Mouse (Mus musculus) midbrain, embryonic 13.5 days (tissue): ENCODE results near the gene Samd1. TPM values are rescaled to one million over a fixed set of nuclear protein-coding genes. Genes with fewer than 3 reads are reported as not detected.

Experiments used
- ATAC-seq: fragments of 200-750 bp; cut with Nextera tagmentation; 2 replicates; pipeline ENCODE4 v1.8.0; 2017; ENCODE audit warnings: mild to moderate bottlenecking, moderate TSS enrichment, moderate library complexity
- H3K27ac ChIP-seq: fragments of 300-500 bp; sonication (generic); 2 replicates; pipeline ENCODE4 v1.5.1; 2015; ENCODE audit warnings: inconsistent platforms, mild to moderate bottlenecking, moderate library complexity
- H3K27me3 ChIP-seq: fragments of 300-500 bp; sonication (generic); 2 replicates; pipeline ENCODE4 v1.6.1; 2015; ENCODE audit warnings: mild to moderate bottlenecking, inconsistent platforms
- H3K36me3 ChIP-seq: fragments of 300-500 bp; sonication (generic); 2 replicates; pipeline ENCODE4 v1.6.1; 2015; ENCODE audit warnings: mild to moderate bottlenecking, inconsistent platforms
- H3K4me1 ChIP-seq: fragments of 300-500 bp; sonication (generic); replicated peaks from 2 replicates; pipeline ENCODE4 v1.6.1; 2015; ENCODE audit warnings: inconsistent platforms
- H3K4me2 ChIP-seq: fragments of 300-500 bp; sonication (generic); replicated peaks from 2 replicates; pipeline ENCODE4 v1.6.1; 2015; ENCODE audit warnings: moderate library complexity, mild to moderate bottlenecking, inconsistent platforms
- H3K4me3 ChIP-seq: fragments of 300-500 bp; sonication (generic); replicated peaks from 2 replicates; pipeline ENCODE4 v1.5.1; 2015; ENCODE audit warnings: mild to moderate bottlenecking, inconsistent platforms
- H3K9ac ChIP-seq: fragments of 300-500 bp; sonication (generic); replicated peaks from 2 replicates; pipeline ENCODE4 v1.6.1; 2015; ENCODE audit warnings: mild to moderate bottlenecking, inconsistent platforms
- H3K9me3 ChIP-seq: fragments of 300-500 bp; sonication (generic); 2 replicates; pipeline ENCODE4 v1.6.1; 2016; ENCODE audit warnings: mild to moderate bottlenecking, inconsistent platforms
- WGBS: fragments of 180-500 bp; shearing (Covaris S2); methylation state at CpG from one replicate; pipeline ENCODE4 v1.1.7; 2015; 5-methylcytosine and 5-hydroxymethylcytosine counted together
- polyA plus RNA-seq: library from polyadenylated mRNA; unstranded; fragments of >200 nt; fragmentation: Nextera tagmentation; extraction: Ambion mirVana; gene quantifications from 2 replicates; pipeline ENCODE4 v1.2.1, GENCODE M21; 2015

Samd1 gene
- polyA plus RNA-seq, 1 experiment from 2014 or later: 8.7 TPM

- no peak overlapping the region for H3K4me3 ChIP-seq
- no peaks in the 10 kb centered on the region for H3K27me3 ChIP-seq
- WGBS: 97% methylated on average over 14 of the region's 14 CpGs
- H3K4me2 ChIP-seq: no peak overlapping the region
- no peak overlapping the region for H3K9ac ChIP-seq
- ATAC-seq: no peak
- no peak overlapping the region for H3K27ac ChIP-seq
- H3K4me1 ChIP-seq: no peaks in the 10 kb centered on the region
- H3K36me3 ChIP-seq: peaks cover 89% of the 10 kb centered on the region
- H3K9me3 ChIP-seq: no peaks in the 10 kb centered on the region
These were observed 7.3 kb upstream of the Samd1 start for GRCm38 (mm10) chr8:83990170-83990569.

GRCm38 (mm10) chr8:83992488-83992887 lies 5.0 kb upstream of the Samd1 start:
- H3K9me3 ChIP-seq: no peaks in the 10 kb centered on the region
- peaks cover 9% of the 10 kb centered on the region for H3K4me1 ChIP-seq
- no peak overlapping the region for H3K9ac ChIP-seq
- H3K36me3 ChIP-seq: peaks cover 67% of the 10 kb centered on the region
- no peak overlapping the region for H3K27ac ChIP-seq
- no peaks in the 10 kb centered on the region for H3K27me3 ChIP-seq
- H3K4me3 ChIP-seq: no peak overlapping the region
- no peak overlapping the region for H3K4me2 ChIP-seq
- WGBS: 88% methylated on average over 2 of the region's 2 CpGs
- ATAC-seq: no peak

- Histone ChIP-seq H3K4me3 (no peak overlapping the region), H3K27ac (no peak overlapping the region), H3K9me3 (no peaks in the 10 kb centered on the region), H3K4me2 (no peak overlapping the region), H3K9ac (no peak overlapping the region), H3K27me3 (0 out of 2 replicates have a peak, but pooled peaks cover under 1% of the 10 kb centered on the region), H3K36me3 (peaks cover 52% of the 10 kb centered on the region), H3K4me1 (peaks cover 14% of the 10 kb centered on the region)
- 88% methylated on average over 3 of the region's 3 CpGs for WGBS
- no peak for ATAC-seq
These were observed 3.4 kb upstream of the Samd1 start for GRCm38 (mm10) chr8:83994030-83994429.

- WGBS: 9% methylated on average over 12 of the region's 12 CpGs
- Histone ChIP-seq H3K36me3 (peaks cover 46% of the 10 kb centered on the region), H3K27me3 (peaks cover 20% of the 10 kb centered on the region), H3K9me3 (no peaks in the 10 kb centered on the region), H3K27ac (peak overlapping the region; percentile 98; the same call in 1 of the 2 replicates), H3K4me1 (peaks cover 27% of the 10 kb centered on the region), H3K9ac (no peak overlapping the region), H3K4me3 (peak overlapping the region; percentile 76), H3K4me2 (peak overlapping the region; percentile 78)
- ATAC-seq: peak; percentile 34; the same call in 1 of the 2 replicates
These were observed 1.5 kb upstream of the Samd1 start for GRCm38 (mm10) chr8:83995973-83996372.

GRCm38 (mm10) chr8:83996567-83997505 lies 636 bp upstream of the Samd1 start:
- Histone ChIP-seq H3K9ac (peak overlapping the region; percentile 88), H3K27me3 (peaks cover 29% of the 10 kb centered on the region), H3K36me3 (peaks cover 42% of the 10 kb centered on the region), H3K4me2 (peak overlapping the region; percentile 78), H3K4me1 (peaks cover 35% of the 10 kb centered on the region), H3K9me3 (no peaks in the 10 kb centered on the region), H3K27ac (peak overlapping the region; percentile 98), H3K4me3 (peak overlapping the region; percentile 76)
- ATAC-seq: peak; percentile 77
- under 1% methylated on average over 69 of the region's 103 CpGs for WGBS

- no peaks in the 10 kb centered on the region for H3K9me3 ChIP-seq
- peaks cover 43% of the 10 kb centered on the region for H3K27me3 ChIP-seq
- peak overlapping the region; percentile 84 for H3K4me2 ChIP-seq
- peaks cover 35% of the 10 kb centered on the region for H3K4me1 ChIP-seq
- peak; percentile 24 for ATAC-seq
- WGBS: 1% methylated on average over 64 of the region's 92 CpGs
- H3K36me3 ChIP-seq: peaks cover 32% of the 10 kb centered on the region
- H3K4me3 ChIP-seq: peak overlapping the region; percentile 79
- peak overlapping the region; percentile 88 for H3K27ac ChIP-seq
- H3K9ac ChIP-seq: peak overlapping the region; percentile 79
These were observed 972 bp downstream of the Samd1 start for GRCm38 (mm10) chr8:83998231-83999056.

GRCm38 (mm10) chr8:83999057-83999705 lies 1.7 kb downstream of the Samd1 start:
- H3K36me3 ChIP-seq: peaks cover 26% of the 10 kb centered on the region
- peak overlapping the region; percentile 79 for H3K9ac ChIP-seq
- 70% methylated on average over 16 of the region's 16 CpGs for WGBS
- ATAC-seq: 0 out of 2 replicates have a peak, but pooled peaks have one; percentile 2
- peaks cover 43% of the 10 kb centered on the region for H3K27me3 ChIP-seq
- H3K4me3 ChIP-seq: peak overlapping the region; percentile 79
- H3K27ac ChIP-seq: no peak overlapping the region
- peaks cover 40% of the 10 kb centered on the region for H3K4me1 ChIP-seq
- H3K4me2 ChIP-seq: peak overlapping the region; percentile 84
- no peaks in the 10 kb centered on the region for H3K9me3 ChIP-seq

- Histone ChIP-seq H3K27ac (no peak overlapping the region), H3K36me3 (peaks cover 20% of the 10 kb centered on the region), H3K4me2 (peak overlapping the region; percentile 84), H3K4me3 (no peak overlapping the region), H3K9ac (no peak overlapping the region), H3K27me3 (peaks cover 43% of the 10 kb centered on the region), H3K4me1 (peaks cover 43% of the 10 kb centered on the region), H3K9me3 (no peaks in the 10 kb centered on the region)
- WGBS: 96% methylated on average over 2 of the region's 2 CpGs
- no peak for ATAC-seq
These were observed 2.4 kb downstream of the Samd1 start for GRCm38 (mm10) chr8:83999825-84000224.

GRCm38 (mm10) chr8:84001281-84002000 lies 4.0 kb downstream of the Samd1 start, which contains the start of gene 1700067K01Rik:
TSS of gene 1700067K01Rik (plus strand) at chr8:84001502.
- H3K4me2 ChIP-seq: peak within 1 kb of the TSS; percentile 37

GRCm38 (mm10) chr8:84002957-84003611 lies 5.6 kb downstream of the Samd1 start:
- WGBS: 56% methylated on average over 12 of the region's 12 CpGs
- H3K36me3 ChIP-seq: peaks cover 19% of the 10 kb centered on the region
- H3K9me3 ChIP-seq: no peaks in the 10 kb centered on the region
- no peak overlapping the region for H3K4me3 ChIP-seq
- no peak overlapping the region for H3K9ac ChIP-seq
- peaks cover 43% of the 10 kb centered on the region for H3K27me3 ChIP-seq
- H3K4me2 ChIP-seq: 0 out of 2 replicates have a peak overlapping the region, but pooled peaks have one; percentile 88
- ATAC-seq: no peak
- no peak overlapping the region for H3K27ac ChIP-seq
- peaks cover 38% of the 10 kb centered on the region for H3K4me1 ChIP-seq

More at GRCm38 (mm10) chr8:84001281-84002000, 4.0 kb downstream of the Samd1 start, which contains the start of gene 1700067K01Rik:
- H3K36me3 ChIP-seq: peaks cover 19% of the 10 kb centered on the region
- H3K9ac ChIP-seq: peak within 1 kb of the TSS; percentile 52; the same call in 1 of the 2 replicates
- peak within 1 kb of the TSS; percentile 12; the same call in 1 of the 2 replicates for H3K4me3 ChIP-seq
- peaks cover 43% of the 10 kb centered on the region for H3K27me3 ChIP-seq
- WGBS: 19% methylated on average over 58 of the region's 61 CpGs
- ATAC-seq: no peak
- H3K4me1 ChIP-seq: peaks cover 41% of the 10 kb centered on the region
- H3K9me3 ChIP-seq: no peaks in the 10 kb centered on the region
- H3K27ac ChIP-seq: no peak within 1 kb of the TSS
